Mouse (Mus musculus) neural tube, embryonic 11.5 days (tissue): ENCODE data around the gene Gm49321. TPM values are rescaled to one million over a fixed set of nuclear protein-coding genes. Genes with fewer than 3 reads are reported as not detected.

Source experiments
- ATAC-seq: fragments of 200-750 bp; cut with Nextera tagmentation; 2 replicates; pipeline ENCODE4 v1.8.0; 2017; ENCODE audit warnings: moderate number of reproducible peaks, mild to moderate bottlenecking, moderate TSS enrichment, moderate library complexity; ENCODE audit not compliant: insufficient read depth, low FRiP score, low TSS enrichment
- DNase-seq: peaks from one replicate; pipeline ENCODE4 v3.0.0-alpha.2; 2015; ENCODE audit warnings: low spot score
- H3K27ac ChIP-seq: fragments of 300-500 bp; sonication (generic); 2 replicates; pipeline ENCODE4 v1.5.1; 2014; ENCODE audit warnings: low read depth, mild to moderate bottlenecking, low read length
- H3K27me3 ChIP-seq: fragments of 300-500 bp; sonication (generic); 2 replicates; pipeline ENCODE4 v1.6.1; 2014; ENCODE audit warnings: mild to moderate bottlenecking, low read length, mixed read lengths; ENCODE audit not compliant: control insufficient read depth, insufficient read depth
- H3K36me3 ChIP-seq: fragments of 300-500 bp; sonication (generic); 2 replicates; pipeline ENCODE4 v1.6.1; 2014; ENCODE audit warnings: mild to moderate bottlenecking, low read length, moderate library complexity, mixed read lengths; ENCODE audit not compliant: control insufficient read depth, insufficient read depth
- H3K4me1 ChIP-seq: fragments of 300-500 bp; sonication (generic); 2 replicates; pipeline ENCODE4 v1.6.1; 2014; ENCODE audit warnings: low read length, mixed read lengths; ENCODE audit not compliant: control insufficient read depth, insufficient read depth
- H3K4me2 ChIP-seq: fragments of 300-500 bp; sonication (generic); 2 replicates; pipeline ENCODE4 v1.6.1; 2014; ENCODE audit warnings: low read depth, mild to moderate bottlenecking, moderate library complexity
- H3K4me3 ChIP-seq: fragments of 300-500 bp; sonication (generic); 2 replicates; pipeline ENCODE4 v1.5.1; 2014; ENCODE audit warnings: low read depth, low read length
- H3K9ac ChIP-seq: fragments of 300-500 bp; sonication (generic); 2 replicates; pipeline ENCODE4 v1.6.1; 2014; ENCODE audit warnings: mild to moderate bottlenecking, low read length
- H3K9me3 ChIP-seq: fragments of 300-500 bp; sonication (generic); 2 replicates; pipeline ENCODE4 v1.6.1; 2016; ENCODE audit warnings: low read length; ENCODE audit not compliant: control insufficient read depth
- WGBS: fragments of 180-500 bp; shearing (Covaris S2); extraction: QIAGEN DNeasy Blood & Tissue Kit; methylation state at CpG from one replicate; pipeline ENCODE4 v1.1.7; 2014; 5-methylcytosine and 5-hydroxymethylcytosine counted together
- polyA plus RNA-seq: library from polyadenylated mRNA; unstranded; fragments of >200 nt; fragmentation: Nextera tagmentation; extraction: Ambion mirVana; gene quantifications from 2 replicates; pipeline ENCODE4 v1.2.1, GENCODE M21; 2014

Gene Gm49321
- polyA plus RNA-seq, 1 experiment from 2014 or later = 18.3 TPM

DNA sequence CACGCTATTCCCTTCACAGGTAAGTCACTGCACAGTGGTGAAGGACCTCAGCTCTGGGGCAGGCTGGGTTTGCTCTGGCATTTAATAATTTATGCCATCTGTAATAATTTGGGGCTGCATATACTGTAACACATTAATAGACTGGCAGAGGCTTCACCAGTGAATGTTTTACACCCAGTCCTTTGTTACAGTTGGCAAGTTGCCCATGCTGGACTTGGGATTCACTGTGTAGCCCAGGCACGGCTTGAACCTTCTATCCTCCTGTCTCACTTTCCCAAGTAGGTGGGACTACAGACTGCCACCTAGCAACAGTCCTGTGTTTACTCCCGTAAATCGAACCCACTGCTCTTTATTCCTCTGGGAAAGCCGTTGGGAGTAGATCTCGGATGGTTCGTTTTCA, 48.8 kb downstream of the Gm49321 start:
- no peak overlapping the region for H3K27ac ChIP-seq
- no peak overlapping the region for H3K9ac ChIP-seq
- 88% methylated on average over 7 of the region's 7 CpGs for WGBS
- ATAC-seq = no peak
- peaks cover 6% of the 10 kb centered on the region for H3K36me3 ChIP-seq
- H3K4me3 ChIP-seq = no peak overlapping the region
- no peaks in the 10 kb centered on the region for H3K27me3 ChIP-seq
- H3K4me1 ChIP-seq = no peaks in the 10 kb centered on the region
- H3K9me3 ChIP-seq = no peaks in the 10 kb centered on the region
- DNase-seq = no peak
- no peak overlapping the region for H3K4me2 ChIP-seq

DNA sequence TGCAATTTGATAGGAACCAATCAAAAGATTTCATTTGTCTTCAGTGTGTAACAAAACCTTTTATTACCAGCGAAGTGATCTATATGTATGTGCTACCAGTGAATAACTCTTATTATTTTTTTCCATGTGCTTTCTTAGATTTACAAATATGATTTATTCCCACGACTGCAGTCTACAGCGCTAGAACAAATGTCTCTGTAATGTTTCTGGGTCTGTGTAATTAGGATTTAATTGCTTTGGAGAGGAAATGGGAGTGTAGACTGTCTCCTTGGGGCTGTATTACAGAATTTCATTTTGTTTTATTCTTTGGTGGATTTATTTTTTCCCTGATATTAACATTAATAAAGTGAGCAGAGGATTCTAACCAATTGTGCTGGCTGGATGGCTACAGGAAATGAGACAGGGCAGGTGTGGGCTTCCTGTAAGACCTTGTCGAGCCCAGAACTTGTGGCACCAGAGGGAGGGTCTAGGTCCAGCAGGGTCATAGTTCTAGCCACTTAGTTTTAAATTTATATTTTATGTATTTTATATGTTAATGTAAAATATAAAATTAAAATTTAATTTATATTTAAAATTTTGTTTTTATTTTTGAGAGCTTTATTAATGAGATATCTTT, 51.0 kb downstream of the Gm49321 start:
- Histone ChIP-seq H3K36me3 (peaks cover 4% of the 10 kb centered on the region; the same call in 1 of the 2 replicates), H3K4me3 (no peak overlapping the region), H3K4me2 (no peak overlapping the region), H3K4me1 (no peaks in the 10 kb centered on the region), H3K9me3 (no peaks in the 10 kb centered on the region), H3K9ac (no peak overlapping the region), H3K27ac (no peak overlapping the region), H3K27me3 (no peaks in the 10 kb centered on the region)
- 91% methylated on average over 4 of the region's 4 CpGs for WGBS
- no peak for DNase-seq
- no peak for ATAC-seq

DNA sequence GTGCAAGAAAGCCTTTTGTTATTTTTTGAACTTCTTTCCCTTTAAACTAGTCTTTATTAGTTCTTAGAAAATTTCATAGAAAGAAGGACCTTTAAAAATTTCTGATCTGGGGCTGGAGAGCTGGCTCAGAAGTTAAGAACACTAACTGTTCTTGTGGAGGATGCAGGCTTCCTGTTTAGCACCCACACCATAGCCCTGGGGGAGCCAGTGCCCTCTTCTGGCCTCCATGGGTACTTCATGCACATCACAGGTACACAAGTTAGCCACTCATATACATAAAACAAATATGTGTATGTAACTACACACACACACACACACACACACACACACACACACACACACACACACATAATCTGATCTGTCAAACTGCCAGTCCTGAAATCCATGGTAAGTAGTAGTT, 52.1 kb downstream of the Gm49321 start:
- Histone ChIP-seq H3K9me3 (no peaks in the 10 kb centered on the region), H3K4me1 (no peaks in the 10 kb centered on the region), H3K27me3 (no peaks in the 10 kb centered on the region), H3K9ac (no peak overlapping the region), H3K4me2 (no peak overlapping the region), H3K27ac (no peak overlapping the region), H3K4me3 (no peak overlapping the region), H3K36me3 (0 out of 2 replicates have a peak, but pooled peaks cover 2% of the 10 kb centered on the region)
- no peak for DNase-seq
- ATAC-seq = no peak

DNA sequence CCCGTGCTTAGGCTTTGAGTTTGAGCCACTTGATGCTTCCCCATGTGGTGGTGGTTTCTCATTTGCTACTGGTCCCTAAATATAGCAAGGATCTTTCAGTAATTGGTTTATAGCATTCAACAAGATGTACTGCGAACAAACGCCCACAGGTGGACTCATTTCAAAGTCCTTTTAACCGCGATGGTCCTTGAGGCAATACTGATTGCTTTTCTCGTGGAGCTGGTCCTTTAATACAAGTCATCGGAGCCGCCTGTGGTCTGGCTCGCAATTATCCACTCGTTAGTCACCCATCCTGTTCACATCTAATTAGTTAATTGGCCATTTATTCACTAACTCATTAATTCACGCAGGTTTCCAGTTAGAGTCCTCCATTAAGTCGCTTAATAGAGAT, 59.4 kb downstream of the Gm49321 start:
- Histone ChIP-seq H3K9ac (peak overlapping the region; percentile 67; the same call in 1 of the 2 replicates), H3K36me3 (no peaks in the 10 kb centered on the region), H3K27ac (no peak overlapping the region), H3K4me1 (no peaks in the 10 kb centered on the region), H3K4me2 (peak overlapping the region; percentile 87; the same call in 1 of the 2 replicates), H3K27me3 (peaks cover 15% of the 10 kb centered on the region), H3K4me3 (no peak overlapping the region; the same call in 1 of the 2 replicates), H3K9me3 (no peaks in the 10 kb centered on the region)
- ATAC-seq (no peak), DNase-seq (no peak)
- 45% methylated on average over 12 of the region's 12 CpGs for WGBS

DNA sequence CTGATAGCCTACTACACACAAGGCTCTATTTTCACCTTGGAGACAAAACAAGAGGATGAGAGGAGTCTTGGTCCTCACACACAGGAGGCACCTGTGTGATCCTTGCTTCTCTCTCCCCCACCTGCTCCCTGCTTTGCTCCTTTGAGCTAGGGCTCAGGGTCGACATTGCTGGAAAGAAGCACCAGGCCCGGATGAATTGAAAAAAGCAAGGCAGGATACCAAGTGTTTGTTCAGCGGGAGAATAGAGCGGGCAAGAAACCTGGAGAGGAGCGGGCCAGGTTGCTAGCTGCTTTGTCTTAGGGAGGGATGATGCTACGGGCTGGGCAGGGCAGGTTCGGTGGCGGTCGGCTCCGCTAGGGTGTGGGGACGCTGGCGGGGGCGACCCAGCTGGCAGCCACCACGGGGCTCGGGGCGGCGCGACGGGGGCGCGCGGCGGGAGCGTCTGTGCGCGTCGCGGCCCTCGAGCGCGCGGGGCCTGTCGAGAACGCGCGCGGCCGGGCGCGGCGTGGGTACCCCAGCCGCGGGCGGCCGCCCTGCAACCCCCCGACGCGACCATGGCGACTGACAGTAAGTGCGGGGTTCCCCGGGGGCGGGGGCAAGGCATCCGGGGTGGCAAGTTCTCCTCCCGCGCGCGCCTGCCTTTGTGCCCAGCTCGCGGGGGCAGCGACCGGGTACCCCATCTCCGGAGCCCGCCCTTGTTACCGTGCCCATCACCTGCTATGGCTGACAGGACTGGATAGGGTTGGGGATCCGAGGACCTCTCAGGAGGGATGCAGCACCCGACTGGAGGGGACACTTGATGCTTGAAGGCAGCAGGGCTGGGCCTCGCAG, 60.1 kb downstream of the Gm49321 start, which contains the start of gene Syt16:
Syt16 (plus strand) TSS at position 365 of the 831 bp plus-strand sequence.
- peak; percentile 44 for DNase-seq
- H3K27me3 ChIP-seq = peaks cover 15% of the 10 kb centered on the region
- H3K4me3 ChIP-seq = peak within 1 kb of the TSS; percentile 63
- peak within 1 kb of the TSS; percentile 67 for H3K9ac ChIP-seq
- no peaks in the 10 kb centered on the region for H3K36me3 ChIP-seq
- no peaks in the 10 kb centered on the region for H3K4me1 ChIP-seq
- peak; percentile 60 for ATAC-seq
- H3K27ac ChIP-seq = no peak within 1 kb of the TSS
- H3K9me3 ChIP-seq = no peaks in the 10 kb centered on the region
- 3% methylated on average over 44 of the region's 67 CpGs for WGBS
- peak within 1 kb of the TSS; percentile 87 for H3K4me2 ChIP-seq

DNA sequence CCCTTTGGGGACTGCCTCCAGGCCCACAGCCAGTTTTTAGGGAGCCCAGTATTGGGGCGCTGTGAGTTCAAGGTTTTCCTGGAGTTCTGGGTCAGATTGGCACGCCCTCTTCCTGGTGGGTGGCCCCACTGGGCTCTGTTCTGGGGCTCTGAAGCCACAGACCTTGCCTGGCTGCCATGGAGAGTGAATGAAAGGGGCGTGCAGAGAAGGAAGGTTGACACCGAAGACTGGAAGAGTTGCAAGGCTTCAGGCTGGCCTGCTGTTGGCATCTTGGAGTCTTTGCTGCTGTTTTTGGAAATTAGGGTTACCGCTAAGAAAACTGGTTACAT, 60.6 kb downstream of the Gm49321 start:
- peak overlapping the region; percentile 67 for H3K9ac ChIP-seq
- H3K27me3 ChIP-seq = peaks cover 15% of the 10 kb centered on the region
- no peak overlapping the region for H3K27ac ChIP-seq
- H3K4me2 ChIP-seq = peak overlapping the region; percentile 87
- H3K4me1 ChIP-seq = no peaks in the 10 kb centered on the region
- WGBS = 32% methylated on average over 5 of the region's 5 CpGs
- no peaks in the 10 kb centered on the region for H3K9me3 ChIP-seq
- ATAC-seq (no peak; the same call in 1 of the 2 replicates), DNase-seq (no peak)
- no peaks in the 10 kb centered on the region for H3K36me3 ChIP-seq
- peak overlapping the region; percentile 63 for H3K4me3 ChIP-seq

DNA sequence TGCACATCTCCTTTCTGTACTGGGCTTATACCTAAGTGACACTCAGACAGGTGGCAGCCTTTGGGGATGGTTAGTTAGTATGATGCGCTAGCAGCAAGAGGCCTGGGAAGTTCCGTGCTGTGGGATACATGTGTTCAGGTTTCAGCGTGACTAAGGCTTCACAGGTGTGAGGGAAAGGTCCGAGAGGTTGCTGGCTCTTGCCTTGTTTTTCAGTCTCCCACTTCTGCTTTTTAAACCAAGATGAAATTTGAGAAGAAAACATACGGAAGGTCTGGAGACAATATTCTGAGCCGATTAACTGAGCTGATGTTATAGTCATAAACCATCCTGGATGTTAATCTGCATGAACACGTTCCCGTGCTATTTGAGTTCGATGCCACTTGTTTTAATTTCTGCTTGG, 65.0 kb downstream of the Gm49321 start:
- Histone ChIP-seq H3K9me3 (no peaks in the 10 kb centered on the region), H3K27ac (no peak overlapping the region), H3K27me3 (peaks cover 10% of the 10 kb centered on the region), H3K36me3 (no peaks in the 10 kb centered on the region), H3K9ac (no peak overlapping the region), H3K4me2 (no peak overlapping the region), H3K4me3 (no peak overlapping the region), H3K4me1 (no peaks in the 10 kb centered on the region)
- DNase-seq (no peak), ATAC-seq (no peak)
- WGBS = 81% methylated on average over 9 of the region's 9 CpGs

DNA sequence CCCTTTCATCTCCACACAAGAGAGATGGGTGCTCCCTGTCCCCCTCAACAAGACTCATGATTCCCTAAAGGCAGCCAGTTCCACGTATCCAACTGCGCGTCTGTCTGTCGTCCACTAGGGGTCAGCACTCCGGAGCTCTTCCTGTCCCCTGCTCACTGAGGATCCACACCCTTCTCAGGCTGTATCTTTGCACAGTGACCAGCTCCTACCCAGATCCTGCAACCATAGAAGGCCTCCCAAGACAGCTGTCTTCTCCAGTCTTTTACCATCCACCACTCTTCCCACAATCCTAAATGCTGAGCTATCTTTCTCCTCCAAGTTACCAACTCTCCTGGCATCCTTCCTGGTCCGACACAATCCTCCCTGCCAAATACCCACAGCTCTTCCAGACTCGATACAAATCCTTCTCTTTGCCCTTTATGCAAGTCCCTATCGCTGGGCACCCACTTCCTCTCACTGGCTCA, 72.0 kb downstream of the Gm49321 start:
- Histone ChIP-seq H3K9me3 (no peaks in the 10 kb centered on the region), H3K4me2 (no peak overlapping the region), H3K4me1 (no peaks in the 10 kb centered on the region), H3K4me3 (no peak overlapping the region), H3K27ac (no peak overlapping the region), H3K27me3 (no peaks in the 10 kb centered on the region), H3K36me3 (no peaks in the 10 kb centered on the region), H3K9ac (no peak overlapping the region)
- ATAC-seq = peak; percentile 62; the same call in 1 of the 2 replicates
- peak; percentile 45 for DNase-seq
- 29% methylated on average over 8 of the region's 8 CpGs for WGBS

DNA sequence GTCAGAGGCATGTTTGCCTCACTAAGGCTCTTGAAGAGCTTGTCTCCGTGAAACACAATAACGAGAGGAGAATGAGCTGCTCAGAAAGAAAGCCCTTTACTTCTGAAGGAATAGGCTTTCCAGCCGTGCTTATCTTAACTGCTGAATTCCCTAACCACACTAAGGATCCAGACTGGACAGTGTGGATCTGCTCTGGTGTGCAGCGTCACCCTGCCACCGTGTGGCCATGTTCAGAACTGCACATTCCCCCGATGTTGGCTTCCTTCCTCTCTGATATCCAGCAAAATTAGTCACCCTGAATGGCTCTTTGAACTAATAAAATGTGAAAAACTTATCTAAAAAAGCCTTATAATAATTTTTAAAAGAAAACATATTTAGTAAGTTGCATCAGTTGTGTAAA, 76.3 kb downstream of the Gm49321 start:
- 2% methylated on average over 6 of the region's 6 CpGs for WGBS
- Histone ChIP-seq H3K27me3 (no peaks in the 10 kb centered on the region), H3K27ac (no peak overlapping the region), H3K4me2 (no peak overlapping the region), H3K9ac (no peak overlapping the region), H3K36me3 (no peaks in the 10 kb centered on the region), H3K4me3 (no peak overlapping the region), H3K9me3 (no peaks in the 10 kb centered on the region), H3K4me1 (no peaks in the 10 kb centered on the region)
- peak; percentile 79 for DNase-seq
- ATAC-seq = peak; percentile 78
